Mouse (Mus musculus): Measurements from ENCODE around the gene Ranbp3.

Gene Ranbp3

DNA sequence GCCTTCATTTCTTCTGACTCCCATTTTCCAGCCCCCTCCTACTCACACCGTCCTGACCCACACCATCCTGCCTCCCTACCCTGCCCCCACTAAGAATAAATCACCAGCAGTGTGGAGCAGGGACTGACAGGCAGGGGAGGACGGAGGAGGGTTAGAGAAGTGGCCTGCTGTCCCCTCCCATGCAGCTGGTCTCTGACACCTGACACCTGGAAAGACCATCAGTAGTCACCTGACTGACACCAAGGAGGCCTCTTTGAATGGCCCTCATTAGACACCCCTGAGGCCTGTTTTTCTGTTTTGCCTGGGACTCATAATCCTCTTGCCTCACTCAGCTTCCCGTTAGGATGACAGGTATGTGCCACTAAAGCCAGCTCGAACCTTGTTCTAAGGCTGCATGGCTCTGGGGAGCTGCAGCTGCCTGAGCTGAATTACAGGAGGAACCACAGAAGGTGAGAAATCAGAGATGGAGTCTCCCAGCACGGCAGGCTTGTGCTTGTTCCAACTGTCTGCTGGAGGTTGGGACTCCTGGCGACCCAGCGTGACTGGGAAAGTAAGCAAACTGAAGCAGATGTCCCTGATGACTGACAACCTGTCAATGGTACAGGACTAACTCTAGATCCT lies 54.0 kb downstream of the Ranbp3 start:
- no peak for DNase-seq (ENCODE audit: low spot score in 2 of 2)

DNA sequence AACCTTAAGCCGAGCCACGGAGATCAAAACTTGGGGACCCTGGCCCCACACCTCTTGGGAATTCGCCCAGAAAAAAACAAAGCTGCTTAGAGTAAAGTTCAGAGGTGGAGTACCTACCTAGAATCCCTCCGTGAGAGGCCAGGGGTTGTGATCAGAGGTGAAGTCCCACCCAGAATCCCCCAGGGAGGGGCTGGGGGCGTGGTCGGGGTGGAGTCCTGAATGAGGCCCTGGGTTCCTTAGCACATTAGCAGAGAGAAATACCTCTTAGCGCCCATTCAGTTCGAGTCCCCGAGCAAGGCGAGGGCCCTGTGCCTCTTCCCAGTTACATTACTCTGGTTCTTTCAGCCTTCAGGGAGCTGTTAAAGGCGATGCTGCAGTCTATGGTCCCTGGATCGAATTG lies 54.6 kb downstream of the Ranbp3 start:
- no peak for DNase-seq (ENCODE audit: low spot score in 2 of 2)

DNA sequence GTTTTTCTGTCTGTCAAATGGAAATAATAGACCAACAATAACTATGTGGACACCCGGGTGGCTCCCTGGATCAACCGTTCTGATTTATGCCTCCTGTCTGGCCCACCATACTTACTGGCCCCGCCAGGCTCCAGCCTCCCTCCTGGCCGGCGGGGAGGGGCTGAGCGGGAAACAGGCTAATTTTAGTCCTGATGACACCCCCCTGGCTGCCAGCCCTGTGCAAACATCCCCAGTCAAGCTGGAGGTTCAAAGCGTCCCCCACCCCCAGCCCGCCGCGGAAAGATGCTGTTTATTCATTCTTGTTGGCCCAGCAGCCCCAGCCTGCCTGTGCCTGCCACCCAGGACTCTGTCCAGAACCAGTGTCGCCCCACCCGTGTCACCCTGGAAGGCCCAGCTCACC lies 55.0 kb downstream of the Ranbp3 start:
- DNase-seq (ENCODE audit: low spot score in 2 of 2), result no peak

DNA sequence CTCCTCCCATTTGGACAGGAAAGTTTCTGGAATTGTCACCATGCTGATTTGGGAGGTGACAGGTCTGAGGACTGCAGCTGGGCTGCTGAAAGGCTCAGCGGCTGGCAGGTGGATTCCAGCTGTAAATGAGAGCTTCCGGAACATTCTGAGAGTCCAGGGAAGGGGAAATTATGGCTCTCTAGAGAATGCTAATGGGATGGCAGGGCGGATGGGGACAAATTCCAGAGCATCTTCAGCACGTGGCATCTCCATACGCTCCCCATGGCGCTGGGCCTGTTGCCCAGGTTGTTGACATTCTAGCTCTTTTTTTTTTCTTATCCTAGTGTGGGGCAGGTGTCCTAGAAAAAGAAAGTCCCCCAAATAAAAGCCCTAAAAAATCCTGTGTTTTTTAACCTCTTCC lies 56.1 kb downstream of the Ranbp3 start:
- no peak for DNase-seq (ENCODE audit: low spot score in 2 of 2)

DNA sequence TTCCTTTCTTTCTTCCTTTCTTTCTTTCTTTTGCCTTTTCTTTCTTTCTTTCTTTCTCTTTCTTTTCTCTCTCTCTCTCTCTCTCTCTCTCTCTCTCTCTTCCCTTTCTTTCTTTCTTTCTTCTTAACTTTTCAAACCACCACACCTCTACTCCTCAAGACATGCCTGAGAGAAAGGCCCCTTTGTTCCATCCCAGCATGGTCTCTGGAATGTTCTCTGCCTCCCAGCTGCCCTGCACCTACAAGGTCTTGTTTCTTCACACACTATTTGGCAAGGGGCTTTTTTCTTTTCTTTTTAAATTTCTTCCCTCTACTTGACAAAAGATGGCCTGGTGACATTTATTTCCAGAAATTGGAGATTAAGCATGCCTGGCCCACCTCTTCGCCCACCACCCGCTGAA lies 56.6 kb downstream of the Ranbp3 start:
- no peak for DNase-seq (ENCODE audit: low spot score in 2 of 2)

DNA sequence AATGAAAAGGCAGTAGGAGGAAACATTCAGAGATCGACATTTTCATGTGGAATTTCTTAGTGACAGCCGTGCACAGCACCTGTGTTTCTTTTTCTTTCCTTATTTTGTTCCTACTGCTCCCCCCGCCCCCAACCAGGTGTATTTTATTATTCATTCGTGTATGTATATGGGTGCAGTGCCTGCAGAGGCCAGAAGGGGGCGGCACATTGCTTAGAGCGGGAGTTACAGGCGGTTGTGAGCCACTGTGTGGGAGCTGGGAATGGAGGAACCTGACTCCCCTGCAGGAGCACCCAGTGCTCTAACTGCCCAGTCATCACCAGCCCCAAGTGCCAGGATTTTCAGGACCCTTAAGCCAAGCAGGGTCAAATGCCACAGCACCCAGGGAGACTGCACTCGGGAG lies 63.4 kb downstream of the Ranbp3 start:
- DNase-seq (ENCODE audit: low spot score in 2 of 2), result no peak

DNA sequence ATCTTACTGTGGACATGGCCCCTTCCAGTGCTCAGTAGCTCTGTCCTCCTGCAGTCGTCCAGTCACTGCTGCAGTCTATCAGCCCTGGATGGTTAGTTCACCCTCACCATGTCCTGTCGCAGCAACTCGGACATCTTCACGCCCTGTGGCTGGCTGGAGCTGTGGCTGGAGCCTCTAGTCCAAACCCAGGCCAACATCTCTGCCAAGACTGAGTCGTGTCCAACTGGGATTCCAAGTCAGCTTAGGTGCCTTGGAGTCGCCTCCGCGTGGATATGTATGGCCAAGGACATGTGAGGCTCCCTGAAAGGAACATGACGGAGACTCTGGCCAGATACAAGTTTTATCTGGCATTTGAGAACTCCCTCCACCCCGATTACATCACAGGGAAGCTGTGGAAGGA lies 65.1 kb downstream of the Ranbp3 start:
- DNase-seq (ENCODE audit: low spot score in 2 of 2), result no peak

DNA sequence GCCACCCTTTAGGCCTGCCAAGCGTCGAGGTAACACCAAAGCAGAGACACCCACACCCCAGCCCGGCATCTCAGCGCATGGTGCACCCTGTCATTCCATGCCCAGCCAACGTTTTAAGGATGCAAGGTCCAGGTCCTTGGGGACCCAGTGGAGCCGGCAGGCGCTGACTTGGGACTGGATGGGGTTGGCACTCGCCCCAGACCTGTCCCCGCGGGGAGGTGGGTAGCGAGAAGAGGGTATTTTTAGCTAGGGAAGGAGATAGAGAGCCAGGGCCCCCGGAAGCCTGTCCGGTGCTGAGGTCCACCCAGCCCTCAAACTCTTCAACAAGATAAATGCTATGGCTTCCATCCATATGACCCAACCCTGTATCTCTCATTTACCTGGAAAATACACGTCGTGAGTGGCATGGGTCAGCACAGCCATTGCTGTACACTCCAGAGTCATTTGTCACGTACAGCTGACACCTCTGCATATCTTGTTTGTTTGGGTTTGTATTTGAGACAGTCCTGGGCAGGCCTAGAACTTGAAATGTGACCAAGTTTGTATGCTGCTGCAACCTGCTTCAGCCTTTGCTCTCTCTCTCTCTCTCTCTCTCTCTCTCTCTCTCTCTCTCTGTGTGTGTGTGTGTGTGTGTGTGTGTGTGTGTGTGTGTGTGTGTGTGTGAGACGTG lies 67.2 kb downstream of the Ranbp3 start:
- DNase-seq (ENCODE audit: low spot score in 2 of 2), result no peak

DNA sequence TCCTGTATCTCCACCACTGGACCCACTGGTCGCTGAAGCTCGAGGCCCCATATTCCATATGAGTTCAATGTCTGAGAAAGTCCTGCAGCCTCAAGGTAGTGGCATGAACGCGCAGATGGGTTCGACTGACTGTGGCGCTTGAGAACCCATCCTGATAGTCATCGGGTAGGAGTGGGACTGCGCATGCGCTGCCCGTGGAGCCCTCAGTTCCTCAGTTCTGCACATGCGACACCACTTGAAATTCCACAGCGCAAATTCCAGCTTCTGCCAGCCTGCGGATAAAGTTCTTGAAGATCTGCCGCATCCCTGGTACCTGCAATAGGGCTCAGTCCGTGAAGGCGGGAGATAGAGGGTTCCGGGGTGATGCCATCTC lies 67.7 kb downstream of the Ranbp3 start:
- DNase-seq (ENCODE audit: low spot score in 2 of 2), result no peak

DNA sequence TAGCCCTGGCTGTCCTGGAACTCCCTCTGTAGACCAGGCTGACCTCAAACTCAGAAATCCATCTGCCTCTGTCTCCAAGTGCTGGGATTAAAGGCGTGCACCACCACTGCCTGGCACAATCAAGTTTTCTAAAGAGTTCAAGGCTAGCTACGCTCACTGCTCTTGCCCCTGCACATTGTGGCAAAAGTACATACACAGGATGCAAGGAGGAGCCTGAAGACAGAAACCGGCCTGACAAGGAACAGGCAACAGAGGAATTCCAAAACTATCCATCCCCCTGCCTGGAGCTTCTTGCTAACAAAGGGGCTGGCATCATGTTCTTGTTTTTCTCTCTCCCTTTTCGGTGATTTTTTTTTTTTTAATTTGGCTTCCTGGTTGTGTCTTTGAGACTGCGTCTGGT lies 71.1 kb downstream of the Ranbp3 start:
- DNase-seq (ENCODE audit: low spot score in 2 of 2), result no peak

DNA sequence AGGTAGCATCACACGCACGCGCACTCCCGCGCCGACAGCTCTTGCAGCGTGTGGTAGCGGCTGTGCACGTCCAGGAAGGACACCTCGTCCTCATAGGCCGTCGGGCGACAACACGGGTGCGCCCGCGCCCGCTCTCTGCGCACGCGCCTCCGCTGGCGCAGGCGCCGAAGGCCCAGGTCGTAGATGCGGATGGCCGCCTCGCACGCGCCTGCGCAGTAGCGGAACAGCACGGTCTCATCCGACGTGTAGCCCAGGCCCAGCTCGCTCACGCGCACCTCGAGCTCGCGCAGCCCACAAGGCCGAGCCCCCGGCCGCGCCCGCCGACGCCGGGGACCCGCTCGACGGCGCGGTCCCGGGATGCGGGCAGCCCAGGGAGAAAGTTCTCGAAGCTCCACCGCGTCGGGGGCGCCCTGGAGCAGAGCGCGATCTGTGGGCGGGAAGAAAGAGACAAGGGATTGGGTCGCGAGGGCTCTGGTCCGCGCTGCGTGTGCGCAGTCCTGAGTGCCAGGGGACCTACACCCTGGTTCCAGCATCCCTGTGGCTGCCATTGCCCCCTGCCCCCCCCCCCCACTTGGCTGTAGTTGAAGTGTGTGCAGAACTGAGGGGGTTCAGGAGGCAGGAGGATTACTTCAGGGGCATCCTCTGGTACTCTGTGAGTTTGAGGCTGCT lies 78.4 kb downstream of the Ranbp3 start:
- no peak for DNase-seq (ENCODE audit: low spot score in 2 of 2)

DNA sequence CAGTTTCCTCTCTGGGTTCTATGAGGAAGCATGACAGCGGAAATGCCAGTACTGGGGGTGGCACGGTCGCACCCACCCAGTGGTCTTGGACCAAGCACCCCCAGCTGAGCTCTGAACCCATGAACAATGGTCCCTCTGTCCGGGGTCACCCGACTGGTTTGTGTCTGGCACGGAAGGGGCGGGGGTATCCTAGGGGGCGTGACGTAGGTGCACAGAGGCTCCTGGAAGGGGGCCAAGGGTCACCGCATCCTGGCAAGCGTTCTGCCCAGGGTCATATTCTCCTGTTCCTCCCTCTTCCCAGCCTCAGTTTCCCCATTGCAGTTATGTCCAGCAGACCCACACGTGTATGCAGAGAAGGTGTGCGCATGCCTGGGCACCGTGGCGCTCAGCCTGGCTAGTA lies 80.4 kb downstream of the Ranbp3 start:
- no peak for DNase-seq (ENCODE audit: low spot score in 2 of 2)

DNA sequence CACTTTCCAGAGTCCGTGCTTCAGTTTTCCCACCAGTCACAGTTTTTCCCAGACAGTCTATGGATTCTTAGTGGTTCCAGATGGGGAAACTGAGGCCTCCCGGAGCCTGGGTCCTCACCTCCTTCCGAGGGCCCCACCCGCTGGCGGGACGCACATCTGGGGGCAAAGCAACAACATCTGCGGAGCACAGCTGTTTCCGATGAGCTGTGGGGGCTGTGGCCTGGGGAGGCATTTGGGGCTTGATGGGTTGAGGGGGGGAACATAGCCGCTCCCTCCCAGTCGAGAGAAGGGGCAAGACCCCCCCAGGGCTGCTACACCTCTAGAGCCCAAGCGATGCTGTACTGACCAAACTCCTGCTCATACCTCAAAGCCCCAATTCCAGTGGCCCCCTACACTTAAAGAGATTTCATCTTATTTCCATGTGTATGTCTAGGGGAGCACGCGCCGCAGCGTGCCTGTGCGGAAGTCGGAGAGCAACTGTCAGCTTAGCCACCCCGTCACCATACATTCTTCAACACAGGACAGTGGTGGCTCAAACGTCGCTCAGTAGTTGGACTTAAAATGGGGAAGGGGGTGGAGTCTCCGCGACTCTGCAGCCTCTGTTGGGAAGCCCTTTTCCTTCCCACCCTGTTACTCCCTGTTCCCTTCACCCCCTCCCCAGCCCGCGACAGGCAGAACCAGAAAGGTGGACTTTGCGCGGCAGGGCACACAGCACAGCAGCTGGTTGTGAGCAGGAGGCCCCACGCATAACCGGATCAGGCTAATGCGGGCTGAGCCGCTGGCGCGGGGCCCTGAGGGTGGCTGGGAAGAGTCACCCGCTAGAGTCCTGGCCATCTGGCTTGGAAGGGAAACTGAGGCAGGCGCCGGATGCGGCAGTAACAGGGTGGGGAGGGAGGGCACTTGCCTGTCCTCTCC lies 81.4 kb downstream of the Ranbp3 start:
- DNase-seq (ENCODE audit: low spot score in 2 of 2), result no peak

DNA sequence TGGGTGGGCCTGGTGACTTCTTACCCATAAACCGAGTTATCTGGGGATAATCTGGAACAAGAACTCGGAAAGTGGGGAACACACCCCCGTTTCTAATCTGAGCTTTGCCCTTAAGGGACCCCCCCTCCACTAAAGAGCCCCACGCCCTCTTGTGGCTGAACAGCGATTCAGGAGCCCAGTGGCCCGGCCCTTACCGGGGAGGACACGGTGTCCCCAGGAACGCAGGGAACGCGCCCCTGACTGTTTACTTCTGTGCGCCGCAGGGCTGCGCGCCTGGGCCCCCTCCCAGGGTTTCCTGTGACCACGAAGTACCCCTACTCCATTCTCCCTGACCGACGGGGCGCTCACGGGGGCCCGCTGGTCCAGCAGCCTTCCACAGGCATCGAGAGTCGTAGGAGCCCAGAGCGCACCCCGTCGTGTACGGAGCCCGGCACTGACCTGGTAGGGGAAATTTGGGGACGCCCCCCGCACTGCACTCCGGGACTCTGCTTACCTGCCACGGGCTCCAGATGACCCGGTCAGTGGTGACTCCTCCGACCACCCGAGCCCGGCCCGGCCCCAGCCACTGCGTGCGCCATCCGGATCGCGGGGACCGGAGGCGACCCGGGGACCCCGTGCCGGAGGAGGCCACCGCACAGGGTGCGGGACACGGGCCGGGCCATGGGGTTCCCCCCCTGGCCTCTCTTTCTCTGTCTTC lies 83.8 kb downstream of the Ranbp3 start:
- no peak for DNase-seq (ENCODE audit: low spot score in 2 of 2)

DNA sequence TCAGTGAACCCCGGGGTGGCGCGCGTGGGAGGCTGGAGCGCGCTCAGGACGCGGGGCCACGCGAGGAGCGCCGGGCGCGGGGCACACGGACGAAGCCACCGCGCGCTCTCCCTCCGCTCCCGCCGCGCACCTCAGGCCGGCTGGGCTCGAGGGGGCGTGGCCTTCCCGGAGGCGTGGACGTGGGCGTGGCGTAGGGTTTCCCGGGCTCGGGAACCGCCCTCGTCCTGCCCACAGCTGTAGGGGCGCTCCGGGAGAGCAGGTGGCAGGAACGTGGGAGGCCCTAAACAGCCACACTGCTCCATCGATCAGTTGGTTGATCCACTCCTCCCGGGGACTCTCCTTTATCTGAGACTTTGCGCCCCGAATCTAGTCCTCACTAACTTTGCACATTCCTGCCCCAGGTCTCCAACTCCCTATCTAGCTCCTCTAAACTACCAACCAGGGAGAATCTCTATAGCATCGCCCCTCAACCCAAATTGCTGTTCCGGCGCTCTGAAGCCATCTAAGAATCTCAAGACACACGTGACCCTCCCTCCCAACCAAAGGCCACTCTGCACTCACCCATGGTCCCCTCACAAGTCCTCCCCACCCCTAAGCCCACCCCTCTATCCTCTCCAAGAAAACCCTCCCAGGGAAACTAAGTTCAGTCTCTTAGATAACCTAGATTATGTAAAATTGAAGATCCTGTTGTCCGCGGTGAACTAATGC lies 84.5 kb downstream of the Ranbp3 start, which contains the start of gene Nrtn:
Gene Nrtn (minus strand): TSS at position 115 of the 708 bp plus-strand sequence.
- DNase-seq (ENCODE audit: low spot score in 2 of 2), result peak in 1 of 2 experiments; percentile 53

DNA sequence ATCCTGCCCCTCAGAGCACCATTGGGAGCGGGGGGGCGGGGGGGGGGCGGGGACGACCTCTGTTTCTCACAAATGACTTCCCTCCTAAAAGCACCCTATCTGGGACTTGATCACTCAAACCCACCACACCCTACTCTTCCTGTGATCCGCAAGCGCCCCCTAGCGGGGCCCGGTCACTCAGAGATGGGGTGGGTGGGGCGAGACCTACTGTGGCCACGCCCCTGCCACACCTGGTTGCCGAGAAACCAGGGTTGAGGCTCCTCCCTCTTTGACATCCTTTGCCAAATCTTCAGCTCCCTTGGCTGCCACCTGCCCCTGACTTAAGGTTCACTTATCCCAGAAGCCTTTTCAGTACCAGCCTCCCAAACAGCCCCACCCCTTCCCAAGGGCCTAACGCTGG lies 85.0 kb downstream of the Ranbp3 start:
- DNase-seq (ENCODE audit: low spot score in 2 of 2), result peak; percentile 51 to 56

DNA sequence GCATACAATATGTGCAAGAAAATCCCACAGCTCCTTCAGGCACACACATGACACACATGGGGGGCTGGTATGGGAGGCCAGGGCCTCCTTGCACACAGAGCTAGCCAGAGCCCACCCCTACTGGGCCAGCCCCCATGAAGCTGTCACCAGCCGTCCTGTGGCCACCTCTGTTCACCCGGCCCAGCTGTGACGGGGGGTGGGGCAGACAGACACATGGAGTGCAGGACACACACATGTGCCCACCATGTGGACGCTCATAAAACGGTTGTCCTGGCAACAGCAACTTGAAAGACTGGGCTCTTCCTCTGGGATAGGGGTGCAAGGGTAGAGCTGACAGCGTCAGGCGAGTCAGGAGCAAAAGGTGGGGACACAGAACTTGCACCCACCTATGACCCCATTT lies 86.2 kb downstream of the Ranbp3 start:
- DNase-seq (ENCODE audit: low spot score in 2 of 2), result no peak

DNA sequence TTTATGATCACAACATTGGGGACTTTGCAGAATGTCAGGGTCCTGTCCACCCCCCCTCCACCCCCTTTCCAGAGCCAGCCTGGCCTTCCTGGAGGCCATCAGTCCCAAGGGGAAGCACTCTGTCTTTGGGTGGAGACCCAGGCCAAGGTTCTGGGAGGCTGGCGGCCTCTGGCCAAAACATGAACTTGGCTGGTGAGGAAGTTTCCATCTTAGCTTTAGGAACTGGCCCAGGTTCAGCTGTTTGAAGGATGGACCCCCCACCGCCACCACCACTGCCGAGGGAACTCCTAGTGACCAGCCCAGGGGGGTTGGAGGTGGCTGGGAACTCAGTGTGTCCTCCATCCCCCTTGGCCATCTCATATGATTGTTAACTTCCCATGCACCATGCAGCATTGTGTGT lies 88.0 kb downstream of the Ranbp3 start:
- DNase-seq (ENCODE audit: low spot score in 2 of 2), result no peak

All from frontal cortex, postnatal 14 days (tissue).